Mouse (Mus musculus): ENCODE measurements around the gene Adamts12. TPM values are rescaled to one million over a fixed set of nuclear protein-coding genes. Genes with fewer than 3 reads are reported as not detected.

Gene Adamts12
- total and polyA plus RNA-seq, 3 experiments: 0.03 to 0.12 (median 0.04) TPM

- H3K27me3 ChIP-seq (replicated peaks): no peaks in the 10 kb centered on the region
- dilution Hi-C loops (cut with MboI; ENCODE audit: extremely low pct_ligation_motif_present, extremely low pct_unique_long_range_greater_than_20kb, low sequenced_read_pairs): no loop called here
These were observed 28.6 kb upstream of the Adamts12 start for GRCm38 (mm10) chr15:11035947-11036474.

DNA sequence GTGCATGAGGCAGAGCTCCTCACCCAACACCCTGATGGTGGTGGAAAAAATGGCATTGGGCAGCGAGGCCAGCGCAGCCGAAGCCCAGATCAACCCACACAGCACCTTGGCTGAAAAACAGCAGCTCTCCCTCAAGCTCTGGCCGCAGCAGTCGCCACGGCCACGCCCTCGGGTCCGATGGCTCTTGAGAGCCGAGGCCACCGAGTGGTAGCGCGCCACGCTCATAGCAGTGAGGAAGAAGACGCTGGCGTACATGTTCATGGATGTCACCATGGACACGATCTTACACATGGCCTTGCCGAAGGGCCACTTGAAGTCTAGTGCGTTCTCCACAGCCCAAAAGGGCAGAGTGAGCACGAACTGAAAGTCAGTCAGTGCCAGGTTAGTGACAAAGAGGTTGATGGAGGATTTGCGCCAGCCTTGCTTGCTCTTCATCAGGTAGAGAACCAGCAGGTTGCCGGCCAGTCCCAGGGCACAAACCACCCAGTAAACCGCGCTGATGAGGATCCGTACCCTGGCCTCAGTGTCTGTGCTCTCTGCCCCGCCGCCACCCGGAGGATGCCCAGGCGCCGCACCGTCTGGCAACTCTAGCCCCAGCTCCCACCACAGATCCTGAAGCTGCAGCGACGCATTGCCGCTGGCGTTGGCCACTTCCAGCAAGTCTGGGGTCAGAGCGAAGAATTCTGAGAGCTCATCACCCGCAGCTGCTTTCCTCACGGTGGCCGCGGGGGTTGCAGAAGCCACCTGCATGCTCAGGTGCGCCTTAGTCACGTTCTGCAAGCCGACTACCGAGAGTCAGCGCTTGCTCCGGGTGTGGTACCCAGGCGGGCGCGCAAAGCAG, 27.8 kb upstream of the Adamts12 start:
- Histone ChIP-seq H3K79me2 (replicated peaks; ENCODE audit: control insufficient read depth, extremely low read depth, insufficient read depth, poor library complexity, severe bottlenecking) (no peaks in the 10 kb centered on the region), H3K27me3 (replicated peaks) (no peaks in the 10 kb centered on the region), H3K36me3 (replicated peaks in 1 of 2; ENCODE audit: control insufficient read depth in 1 of 2, insufficient read depth in 1 of 2, low read length in 1 of 2) (no peaks in the 10 kb centered on the region), H3K9me3 (replicated peaks; ENCODE audit: low read length) (no peaks in the 10 kb centered on the region), H3K9ac (ENCODE audit: insufficient read depth, low read depth) (no peak overlapping the region), H3K4me1 (ENCODE audit: control insufficient read depth in 1 of 2, insufficient read depth in 2 of 2) (peaks cover 10 to 12% of the 10 kb centered on the region in 2 experiments; a peak in 2 of 4 replicates), H3K27ac (ENCODE audit: insufficient read depth, low read depth) (no peak overlapping the region), H3K4me2 (ENCODE audit: insufficient read depth, low read depth, poor library complexity, severe bottlenecking) (peak overlapping the region; percentile 42), H3K4me3 (replicated peaks in 1 of 3; ENCODE audit: low read depth in 2 of 3, low read length in 2 of 3, poor library complexity in 1 of 3) (peak overlapping the region in 1 of 3 experiments; percentile 10)
- DNase-seq (ENCODE audit: extremely low read depth): no peak
- dilution Hi-C loops (cut with MboI; ENCODE audit: extremely low pct_ligation_motif_present, extremely low pct_unique_long_range_greater_than_20kb, low sequenced_read_pairs): no loop called here
- TF ChIP-seq CTCF (conservative IDR thresholded peaks at IDR 0.05 in 1 of 2, IDR thresholded peaks at IDR 0.05 in 1 of 2; ENCODE audit: low read depth in 2 of 2, low read length in 2 of 2) (no peak), TCF12 (IDR thresholded peaks at IDR 0.05; ENCODE audit: low read depth, low read length) (no peak), MEF2A (IDR thresholded peaks at IDR 0.05; ENCODE audit: borderline replicate concordance, low read depth, low read length) (no peak), BHLHE40 (IDR thresholded peaks at IDR 0.05; ENCODE audit: low read depth, low read length) (no peak), TBP (conservative IDR thresholded peaks at IDR 0.05; ENCODE audit: low read depth, low read length) (no peak), ZMIZ1 (IDR thresholded peaks at IDR 0.05; ENCODE audit: low read depth, low read length) (no peak), CHD2 (IDR thresholded peaks at IDR 0.05; ENCODE audit: low read length) (no peak), EP300 (IDR thresholded peaks at IDR 0.05; ENCODE audit: low read length) (no peak), NRF1 (IDR thresholded peaks at IDR 0.05; ENCODE audit: low read depth, low read length) (no peak), MXI1 (IDR thresholded peaks at IDR 0.05; ENCODE audit: low read depth, low read length) (no peak), MAFK (IDR thresholded peaks at IDR 0.05; ENCODE audit: insufficient replicate concordance, low read length) (no peak), POLR2A (IDR thresholded peaks at IDR 0.05; ENCODE audit: low read depth, low read length) (no peak), RCOR1 (conservative IDR thresholded peaks at IDR 0.05; ENCODE audit: low read depth, low read length) (no peak), ZKSCAN1 (IDR thresholded peaks at IDR 0.05; ENCODE audit: borderline replicate concordance, low read depth, low read length) (no peak), ELF1 (IDR thresholded peaks at IDR 0.05; ENCODE audit: low read depth, low read length) (no peak), GABPA (IDR thresholded peaks at IDR 0.05; ENCODE audit: insufficient replicate concordance, low read depth, low read length) (no peak), MAZ (IDR thresholded peaks at IDR 0.05; ENCODE audit: low read depth, low read length) (no peak), ZC3H11A (IDR thresholded peaks at IDR 0.05; ENCODE audit: low read depth, low read length) (no peak), USF2 (conservative IDR thresholded peaks at IDR 0.05; ENCODE audit: low read depth, low read length) (no peak), NELFE (IDR thresholded peaks at IDR 0.05; ENCODE audit: low read depth, low read length) (no peak)
- in situ Hi-C loops (cut with MboI; ENCODE audit: low pct_ligation_motif_present, low pct_unique_long_range_greater_than_20kb, low sequenced_read_pairs): loop anchor here (5.0 to 10.0 kb wide), 3 partner anchors 198 to 341 kb away; no protein-coding TSS in a partner anchor

More at GRCm38 (mm10) chr15:11035947-11036474, 28.6 kb upstream of the Adamts12 start:
- Histone ChIP-seq H3K4me1 (ENCODE audit: control insufficient read depth in 1 of 2, insufficient read depth in 2 of 2) (peaks cover 7 to 8% of the 10 kb centered on the region in 2 experiments; a peak in 2 of 4 replicates), H3K9ac (ENCODE audit: insufficient read depth, low read depth) (no peak overlapping the region), H3K27ac (ENCODE audit: insufficient read depth, low read depth) (no peak overlapping the region), H3K36me3 (replicated peaks in 1 of 2; ENCODE audit: control insufficient read depth in 1 of 2, insufficient read depth in 1 of 2, low read length in 1 of 2) (no peaks in the 10 kb centered on the region), H3K9me3 (replicated peaks; ENCODE audit: low read length) (no peaks in the 10 kb centered on the region), H3K4me3 (replicated peaks in 1 of 3; ENCODE audit: low read depth in 2 of 3, low read length in 2 of 3, poor library complexity in 1 of 3) (no peak overlapping the region), H3K4me2 (ENCODE audit: insufficient read depth, low read depth, poor library complexity, severe bottlenecking) (no peak overlapping the region), H3K79me2 (replicated peaks; ENCODE audit: control insufficient read depth, extremely low read depth, insufficient read depth, poor library complexity, severe bottlenecking) (no peaks in the 10 kb centered on the region)
- in situ Hi-C loops (cut with MboI; ENCODE audit: low pct_ligation_motif_present, low pct_unique_long_range_greater_than_20kb, low sequenced_read_pairs): loop anchor here (5.0 to 10.0 kb wide), 3 partner anchors 199 to 341 kb away; no protein-coding TSS in a partner anchor
- DNase-seq (ENCODE audit: extremely low read depth): no peak
- no peak for TF ChIP-seq MAZ (IDR thresholded peaks at IDR 0.05; ENCODE audit: low read depth, low read length)
- no peak for TF ChIP-seq UBTF (IDR thresholded peaks at IDR 0.05; ENCODE audit: low read depth, low read length)
- TF ChIP-seq USF2 (conservative IDR thresholded peaks at IDR 0.05; ENCODE audit: low read depth, low read length): no peak
- no peak for TF ChIP-seq JUND (conservative IDR thresholded peaks at IDR 0.05; ENCODE audit: low read depth, low read length)
- no peak for TF ChIP-seq EP300 (IDR thresholded peaks at IDR 0.05; ENCODE audit: low read length)
- no peak for TF ChIP-seq SMC3 (IDR thresholded peaks at IDR 0.05; ENCODE audit: low read depth, low read length)
- no peak for TF ChIP-seq TCF12 (IDR thresholded peaks at IDR 0.05; ENCODE audit: low read depth, low read length)
- TF ChIP-seq MXI1 (IDR thresholded peaks at IDR 0.05; ENCODE audit: low read depth, low read length): no peak
- TF ChIP-seq JUN (IDR thresholded peaks at IDR 0.05; ENCODE audit: insufficient read depth, low read depth, low read length): no peak
- no peak for TF ChIP-seq CHD1 (IDR thresholded peaks at IDR 0.05; ENCODE audit: low read depth, low read length)
- TF ChIP-seq BHLHE40 (IDR thresholded peaks at IDR 0.05; ENCODE audit: low read depth, low read length): no peak
- TF ChIP-seq MAX (IDR thresholded peaks at IDR 0.05; ENCODE audit: low read length): no peak
- no peak for TF ChIP-seq CHD2 (IDR thresholded peaks at IDR 0.05; ENCODE audit: low read length)
